Mouse (Mus musculus): ENCODE measurements around the gene Rrnad1. TPM values are rescaled to one million over a fixed set of nuclear protein-coding genes. Genes with fewer than 3 reads are reported as not detected.
"Not testable (repeated sequence)": the region's sequence is repeated elsewhere in the genome, so short reads cannot be mapped to it uniquely, and the experiment has no call there.

Gene Rrnad1
- total and polyA plus RNA-seq, 3 experiments, result 14.9 to 38.2 (median 19.2) TPM

DNA sequence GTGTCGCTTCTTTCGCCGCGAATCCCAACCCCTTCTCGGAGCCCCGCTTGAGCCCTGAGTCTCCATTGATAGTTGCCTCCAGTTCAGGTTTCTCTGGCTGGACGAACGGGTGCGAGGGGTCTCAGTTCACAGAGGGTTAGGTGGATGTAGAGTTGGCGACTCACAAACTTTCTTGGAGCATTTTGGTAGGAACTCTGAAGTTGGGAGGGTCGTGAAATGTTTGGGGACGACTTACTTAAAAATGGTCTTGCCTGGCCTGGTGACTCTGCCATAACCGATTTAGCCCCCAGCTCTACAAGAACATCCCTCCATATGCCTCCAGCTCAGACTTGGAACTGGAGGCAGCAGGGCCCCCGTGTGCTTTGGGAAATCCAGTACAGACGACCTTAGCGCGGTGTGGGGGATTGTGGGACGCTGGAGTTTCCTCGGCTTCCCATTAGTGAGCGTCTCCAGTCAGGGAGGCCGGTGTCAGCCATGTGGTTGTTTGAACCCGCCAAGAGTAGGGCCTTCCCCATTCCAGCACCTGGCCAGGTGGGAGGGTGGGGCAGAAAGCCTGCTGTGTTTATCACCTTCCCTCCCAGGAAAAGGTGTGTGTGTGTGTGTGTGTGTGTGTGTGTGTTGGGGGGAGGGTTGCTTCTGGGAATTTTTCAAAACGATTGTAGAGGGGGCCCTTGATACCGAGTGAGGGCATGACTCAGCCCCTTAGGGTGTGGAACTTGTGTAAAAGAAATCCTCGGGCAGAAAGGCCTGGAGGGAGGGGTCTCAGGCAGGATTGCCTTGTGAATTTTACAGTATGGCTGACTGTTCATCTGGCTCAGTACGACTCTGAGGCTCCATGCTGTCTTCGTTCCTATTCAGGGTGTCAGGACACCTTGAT, 23.3 kb downstream of the Rrnad1 start:
- Histone ChIP-seq H3K4me1 (ENCODE audit: insufficient read depth, low read depth, low read length) (peaks cover 64% of the 10 kb centered on the region), H3K9me3 (replicated peaks) (no peaks in the 10 kb centered on the region), H3K27me3 (ENCODE audit: insufficient read depth, low read length) (no peaks in the 10 kb centered on the region), H3K36me3 (replicated peaks) (peaks cover 47% of the 10 kb centered on the region), H3K4me3 (ENCODE audit: low read depth, low read length) (peak overlapping the region; percentile 99)
- ATAC-seq (ENCODE audit: extremely low read depth, insufficient number of reproducible peaks, low FRiP score, poor library complexity, severe bottlenecking), result no peak
- TF ChIP-seq GATA1 (IDR thresholded peaks at IDR 0.05; ENCODE audit: borderline replicate concordance, low read length) (no peak), CTCF (IDR thresholded peaks at IDR 0.05; ENCODE audit: low read depth, low read length) (no peak), TAL1 (conservative IDR thresholded peaks at IDR 0.05; ENCODE audit: low read depth, low read length) (no peak), POLR2AphosphoS5 (IDR thresholded peaks at IDR 0.05; ENCODE audit: insufficient replicate concordance, low read depth, low read length) (no peak), GATA2 (IDR thresholded peaks at IDR 0.05; ENCODE audit: borderline replicate concordance, low read depth, low read length) (no peak)
- DNase-seq (ENCODE audit: low spot score), result peak; percentile 55

DNA sequence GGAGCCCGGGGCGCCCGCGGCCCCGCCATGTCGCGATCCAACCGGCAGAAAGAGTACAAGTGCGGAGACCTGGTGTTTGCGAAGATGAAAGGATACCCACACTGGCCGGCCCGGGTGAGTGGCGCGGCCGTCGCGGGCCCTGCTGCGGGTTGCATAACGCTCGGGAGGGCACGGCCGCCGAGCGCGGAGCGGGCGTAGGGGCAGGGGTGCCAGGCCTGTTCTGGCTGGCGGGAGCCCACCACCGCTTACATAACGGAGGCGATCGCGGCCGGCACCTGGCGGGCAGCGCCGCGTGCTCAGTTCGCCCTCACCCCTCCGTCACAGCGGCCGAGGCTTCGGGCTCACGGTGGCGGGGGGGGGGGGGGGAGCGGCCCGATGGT, 23.9 kb downstream of the Rrnad1 start:
- Histone ChIP-seq H3K36me3 (replicated peaks) (peaks cover 41% of the 10 kb centered on the region), H3K4me1 (ENCODE audit: insufficient read depth, low read depth, low read length) (peaks cover 64% of the 10 kb centered on the region), H3K27me3 (ENCODE audit: insufficient read depth, low read length) (no peaks in the 10 kb centered on the region), H3K9me3 (replicated peaks) (no peaks in the 10 kb centered on the region), H3K4me3 (ENCODE audit: low read depth, low read length) (peak overlapping the region; percentile 99)
- ATAC-seq (ENCODE audit: extremely low read depth, insufficient number of reproducible peaks, low FRiP score, poor library complexity, severe bottlenecking) (no peak), DNase-seq (ENCODE audit: low spot score) (no peak)
- no peak for TF ChIP-seq CTCF (IDR thresholded peaks at IDR 0.05; ENCODE audit: low read depth, low read length)
- no peak for TF ChIP-seq GATA1 (IDR thresholded peaks at IDR 0.05; ENCODE audit: borderline replicate concordance, low read length)
- TF ChIP-seq GATA2 (IDR thresholded peaks at IDR 0.05; ENCODE audit: borderline replicate concordance, low read depth, low read length), result no peak
- TF ChIP-seq POLR2AphosphoS5 (IDR thresholded peaks at IDR 0.05; ENCODE audit: insufficient replicate concordance, low read depth, low read length), result no peak
- no peak for TF ChIP-seq TAL1 (conservative IDR thresholded peaks at IDR 0.05; ENCODE audit: low read depth, low read length)

DNA sequence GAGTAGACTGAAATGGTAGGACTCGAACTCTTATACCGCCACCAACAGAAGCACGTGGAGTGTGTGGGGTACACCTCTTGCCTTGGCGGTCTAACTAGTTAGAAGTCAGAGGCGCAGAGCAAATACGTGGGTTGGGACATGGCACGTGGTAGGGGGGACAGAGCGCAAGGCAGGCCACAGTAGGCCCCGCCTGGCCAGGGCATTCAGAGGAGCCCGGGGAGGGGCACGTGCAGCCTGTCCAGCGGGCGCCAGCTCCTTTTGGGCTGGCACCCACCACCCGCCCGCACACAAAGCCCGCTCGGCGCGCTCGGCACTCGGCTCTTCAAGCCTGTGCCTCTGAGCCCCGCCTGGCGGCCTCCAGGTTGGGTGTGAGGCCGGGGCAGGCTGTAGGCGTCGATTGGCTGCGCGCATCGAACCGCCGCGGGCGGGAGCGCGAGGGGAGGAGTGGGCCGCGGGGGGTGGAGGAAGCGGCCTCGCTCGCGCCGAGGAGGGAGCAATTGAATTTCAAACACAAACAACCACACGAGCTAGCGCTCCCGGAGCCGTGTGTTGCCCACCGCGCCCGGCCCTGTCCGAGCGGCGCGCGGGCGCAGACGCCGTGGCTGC, 24.5 kb downstream of the Rrnad1 start, which contains the start of gene Hdgf:
TSS of gene Hdgf (plus strand) at position 442 of the 606 bp plus-strand sequence.
- Histone ChIP-seq H3K4me3 (ENCODE audit: low read depth, low read length) (peak within 1 kb of the TSS; percentile 99), H3K36me3 (replicated peaks) (peaks cover 35% of the 10 kb centered on the region), H3K27me3 (ENCODE audit: insufficient read depth, low read length) (no peaks in the 10 kb centered on the region), H3K4me1 (ENCODE audit: insufficient read depth, low read depth, low read length) (peaks cover 64% of the 10 kb centered on the region), H3K9me3 (replicated peaks) (no peaks in the 10 kb centered on the region)
- no peak for TF ChIP-seq CTCF (IDR thresholded peaks at IDR 0.05; ENCODE audit: low read depth, low read length)
- no peak for TF ChIP-seq GATA2 (IDR thresholded peaks at IDR 0.05; ENCODE audit: borderline replicate concordance, low read depth, low read length)
- TF ChIP-seq POLR2AphosphoS5 (IDR thresholded peaks at IDR 0.05; ENCODE audit: insufficient replicate concordance, low read depth, low read length), result no peak
- no peak for TF ChIP-seq TAL1 (conservative IDR thresholded peaks at IDR 0.05; ENCODE audit: low read depth, low read length)
- TF ChIP-seq GATA1 (IDR thresholded peaks at IDR 0.05; ENCODE audit: borderline replicate concordance, low read length), result no peak
- DNase-seq (ENCODE audit: low spot score) (peak; percentile 96), ATAC-seq (ENCODE audit: extremely low read depth, insufficient number of reproducible peaks, low FRiP score, poor library complexity, severe bottlenecking) (peak; percentile 47)

DNA sequence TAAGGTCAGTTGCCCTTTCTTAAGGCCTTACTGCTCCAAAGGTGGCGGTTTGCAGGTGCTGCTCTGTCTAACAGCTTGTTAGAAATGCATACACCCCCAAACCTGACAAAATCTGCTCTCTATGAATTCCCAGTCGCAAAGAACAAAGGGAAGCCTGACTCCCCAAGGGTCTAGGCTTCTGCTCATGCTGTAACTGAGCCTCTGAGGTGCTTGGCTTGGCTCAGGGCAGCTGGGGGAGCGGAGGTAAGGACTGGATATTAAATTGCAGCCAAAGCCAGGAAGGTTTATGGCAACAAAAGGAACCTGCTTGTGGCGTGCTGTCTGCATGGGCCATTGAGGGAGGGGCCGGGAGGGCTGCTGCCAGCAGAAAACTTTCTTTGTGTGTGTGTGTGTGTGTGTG, 26.7 kb downstream of the Rrnad1 start:
- Histone ChIP-seq H3K27me3 (ENCODE audit: insufficient read depth, low read length) (no peaks in the 10 kb centered on the region), H3K36me3 (replicated peaks) (peaks cover 18% of the 10 kb centered on the region), H3K9me3 (replicated peaks) (no peaks in the 10 kb centered on the region), H3K4me1 (ENCODE audit: insufficient read depth, low read depth, low read length) (peaks cover 58% of the 10 kb centered on the region), H3K4me3 (ENCODE audit: low read depth, low read length) (no peak overlapping the region; the same call in 1 of the 2 replicates)
- ATAC-seq (ENCODE audit: extremely low read depth, insufficient number of reproducible peaks, low FRiP score, poor library complexity, severe bottlenecking), result no peak
- TF ChIP-seq CTCF (IDR thresholded peaks at IDR 0.05; ENCODE audit: low read depth, low read length) (no peak), GATA2 (IDR thresholded peaks at IDR 0.05; ENCODE audit: borderline replicate concordance, low read depth, low read length) (no peak), GATA1 (IDR thresholded peaks at IDR 0.05; ENCODE audit: borderline replicate concordance, low read length) (no peak), TAL1 (conservative IDR thresholded peaks at IDR 0.05; ENCODE audit: low read depth, low read length) (no peak), POLR2AphosphoS5 (IDR thresholded peaks at IDR 0.05; ENCODE audit: insufficient replicate concordance, low read depth, low read length) (no peak)
- no peak for DNase-seq (ENCODE audit: low spot score)

DNA sequence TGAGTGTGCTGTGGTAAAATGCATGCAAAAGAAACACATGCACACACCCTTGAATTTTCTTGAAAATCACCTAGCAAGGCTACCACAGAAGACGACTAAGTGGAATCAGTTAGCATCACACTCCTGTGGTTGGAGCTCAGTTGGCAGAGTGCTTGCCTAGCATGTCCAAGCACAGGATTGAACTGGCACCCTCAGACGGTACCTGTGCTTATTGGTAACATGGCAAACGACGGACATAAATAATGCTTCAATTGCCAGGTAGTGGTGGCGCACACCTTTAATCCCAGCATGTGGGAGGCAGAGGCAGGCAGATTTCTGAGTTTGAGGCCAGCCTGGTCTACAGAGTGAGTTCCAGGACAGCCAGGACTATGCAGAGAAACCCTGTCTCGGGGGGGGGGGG, 28.6 kb downstream of the Rrnad1 start:
- ATAC-seq (ENCODE audit: extremely low read depth, insufficient number of reproducible peaks, low FRiP score, poor library complexity, severe bottlenecking); H3K27me3 ChIP-seq (ENCODE audit: insufficient read depth, low read length); DNase-seq (ENCODE audit: low spot score); H3K36me3 ChIP-seq (replicated peaks); H3K9me3 ChIP-seq (replicated peaks); H3K4me3 ChIP-seq (ENCODE audit: low read depth, low read length): not testable (repeated sequence)
- peaks cover 49% of the 10 kb centered on the region for H3K4me1 ChIP-seq (ENCODE audit: insufficient read depth, low read depth, low read length)

DNA sequence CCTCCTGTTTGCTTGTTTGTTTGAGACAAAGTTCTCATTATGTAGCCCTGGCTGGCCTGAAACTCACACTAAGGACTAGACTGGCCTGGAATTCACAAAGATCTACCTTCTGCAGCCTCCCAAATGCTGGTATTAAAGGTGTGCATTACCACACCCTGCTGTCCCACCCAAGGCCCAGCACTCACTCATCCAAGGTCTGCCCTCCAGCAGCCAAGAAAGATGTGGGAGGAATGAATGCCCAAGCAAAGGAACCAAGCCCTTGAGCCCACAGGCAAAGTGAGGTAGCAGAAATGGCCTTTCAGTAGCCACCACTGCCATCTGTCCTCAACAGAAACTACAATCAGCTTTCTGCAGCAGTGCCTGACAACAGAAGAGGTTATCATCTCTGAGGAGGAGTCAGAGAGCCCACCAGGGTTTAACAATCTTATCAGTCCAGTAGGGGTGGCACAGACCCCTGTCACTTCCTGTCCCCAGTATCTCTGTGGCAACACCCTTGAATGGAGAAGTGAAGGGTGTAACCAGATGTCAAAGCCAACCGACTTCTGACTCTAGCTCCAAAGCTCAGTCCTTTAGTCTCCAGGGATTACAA, 29.4 kb downstream of the Rrnad1 start:
- peak overlapping the region; percentile 61 for H3K4me3 ChIP-seq (ENCODE audit: low read depth, low read length)
- ATAC-seq (ENCODE audit: extremely low read depth, insufficient number of reproducible peaks, low FRiP score, poor library complexity, severe bottlenecking), result peak; percentile 87
- peaks cover 3% of the 10 kb centered on the region for H3K36me3 ChIP-seq (replicated peaks)
- H3K4me1 ChIP-seq (ENCODE audit: insufficient read depth, low read depth, low read length), result peaks cover 49% of the 10 kb centered on the region
- peak; percentile 74 for DNase-seq (ENCODE audit: low spot score)
- peak; percentile 62; the same call in 1 of the 2 replicates for TF ChIP-seq GATA2 (IDR thresholded peaks at IDR 0.05; ENCODE audit: borderline replicate concordance, low read depth, low read length)
- TF ChIP-seq TAL1 (conservative IDR thresholded peaks at IDR 0.05; ENCODE audit: low read depth, low read length), result peak; percentile 100
- no peak for TF ChIP-seq CTCF (IDR thresholded peaks at IDR 0.05; ENCODE audit: low read depth, low read length)
- TF ChIP-seq POLR2AphosphoS5 (IDR thresholded peaks at IDR 0.05; ENCODE audit: insufficient replicate concordance, low read depth, low read length), result no peak
- no peak for TF ChIP-seq GATA1 (IDR thresholded peaks at IDR 0.05; ENCODE audit: borderline replicate concordance, low read length)
- H3K9me3 ChIP-seq (replicated peaks), result no peaks in the 10 kb centered on the region
- no peaks in the 10 kb centered on the region for H3K27me3 ChIP-seq (ENCODE audit: insufficient read depth, low read length)

Data from G1E (cell line).